Mouse (Mus musculus) thymus, adult 2 months (tissue): ENCODE results near the gene Sat1.

Experiments used
- CTCF ChIP-seq: fragments of 200-500 bp; IDR thresholded peaks from 2 replicates; pipeline ENCODE4 v1.5.1; 2012; ENCODE audit warnings: mild to moderate bottlenecking, control low read depth, low read length, moderate library complexity, borderline replicate concordance; ENCODE audit not compliant: control insufficient read depth, poor library complexity, insufficient read depth; ENCODE audit errors: extremely low read depth
- POLR2A ChIP-seq: fragments of 200-500 bp; IDR thresholded peaks from 2 replicates; pipeline ENCODE4 v1.6.1; 2012; ENCODE audit warnings: mild to moderate bottlenecking, low read length, control low read depth, moderate library complexity; ENCODE audit not compliant: control insufficient read depth, poor library complexity, insufficient read depth; ENCODE audit errors: extremely low read depth

GRCm38 (mm10) chrX:155202406-155203305 lies 13.6 kb downstream of the Sat1 start:
- TF ChIP-seq POLR2A (no peak), CTCF (no peak)
